Comparison of ENCODE assay signal across 26 mouse cellular contexts in genomic region chr7:96871031-96871430, GRCm38 (mm10).
"Had no signal": no experiment of that assay in that cellular context is flagged by ENCODE, and none has a peak within 500 bp of the region (broad histone marks: within the 10 kb centered on the region; RNA-seq: fewer than 3 reads in every experiment).

No protein-coding gene starts in this region.

- H3K4me3 ChIP-seq: gastrocnemius, adult 2 months; heart, embryonic 10.5 days; heart, embryonic 12.5 days; hindbrain, embryonic 10.5 days; hindbrain, embryonic 12.5 days; intestine, embryonic 15.5 days; layer of hippocampus, adult 2 months; left cerebral cortex, adult 2 months; limb, embryonic 10.5 days; limb, embryonic 12.5 days; liver, embryonic 13.5 days; liver, embryonic 15.5 days had no signal

- H3K9me3 ChIP-seq: heart, embryonic 10.5 days; heart, embryonic 12.5 days; hindbrain, embryonic 10.5 days; hindbrain, embryonic 12.5 days; intestine, embryonic 15.5 days; limb, embryonic 10.5 days; limb, embryonic 12.5 days; liver, embryonic 13.5 days; liver, embryonic 15.5 days had no signal

- H3K9ac ChIP-seq: heart, embryonic 12.5 days; hindbrain, embryonic 12.5 days; intestine, embryonic 15.5 days; limb, embryonic 12.5 days; liver, embryonic 13.5 days; liver, embryonic 15.5 days had no signal

- H3K4me2 ChIP-seq: heart, embryonic 12.5 days; hindbrain, embryonic 12.5 days; intestine, embryonic 15.5 days; limb, embryonic 12.5 days; liver, embryonic 11.5 days; liver, embryonic 13.5 days; liver, embryonic 15.5 days had no signal

- H3K27ac ChIP-seq: gastrocnemius, adult 2 months; heart, embryonic 10.5 days; hindbrain, embryonic 10.5 days; hindbrain, embryonic 12.5 days; intestine, embryonic 15.5 days; layer of hippocampus, adult 2 months; left cerebral cortex, adult 2 months; limb, embryonic 10.5 days; limb, embryonic 12.5 days; liver, embryonic 13.5 days; liver, embryonic 15.5 days had no signal

- ATAC-seq: hindbrain, embryonic 16.5 days; intestine, embryonic 15.5 days; intestine, postnatal 0 days had no signal

- H3K36me3 ChIP-seq: liver, embryonic 13.5 days; liver, embryonic 15.5 days had no signal

- H3K27me3 ChIP-seq: heart, embryonic 12.5 days; hindbrain, embryonic 12.5 days; intestine, embryonic 15.5 days; limb, embryonic 12.5 days; liver, embryonic 13.5 days; liver, embryonic 15.5 days had no signal

- H3K4me1 ChIP-seq: heart, embryonic 10.5 days; heart, embryonic 12.5 days; intestine, embryonic 15.5 days; liver, embryonic 13.5 days; liver, embryonic 15.5 days had no signal

- DNase-seq: gastrocnemius, adult 2 months; gastrocnemius, postnatal 10 days; gastrocnemius, postnatal 25 days; heart, adult 18-20 months; heart, postnatal 10 days; heart, postnatal 4 days; kidney, adult 18-20 months; kidney, adult 8-10 months; kidney, postnatal 10 days; kidney, postnatal 25 days; kidney, postnatal 4 days; liver; liver, embryonic 13.5 days had no signal
